Mouse (Mus musculus) limb, embryonic 13.5 days (tissue): ENCODE data around the gene Hibch. TPM values are rescaled to one million over a fixed set of nuclear protein-coding genes. Genes with fewer than 3 reads are reported as not detected.
"Not testable (repeated sequence)": the region's sequence is repeated elsewhere in the genome, so short reads cannot be mapped to it uniquely, and the experiment has no call there.

Experiments used
- ATAC-seq: fragments of 200-750 bp; cut with Nextera tagmentation; 2 replicates; pipeline ENCODE4 v1.8.0; 2017; ENCODE audit warnings: low read depth, moderate number of reproducible peaks, moderate TSS enrichment; ENCODE audit not compliant: low FRiP score
- H3K27ac ChIP-seq: fragments of 300-500 bp; sonication (generic); 2 replicates; pipeline ENCODE4 v1.5.1; 2015; ENCODE audit warnings: inconsistent platforms, mild to moderate bottlenecking, moderate library complexity
- H3K27me3 ChIP-seq: fragments of 300-500 bp; sonication (generic); 2 replicates; pipeline ENCODE4 v1.6.1; 2015; ENCODE audit warnings: mild to moderate bottlenecking, inconsistent platforms
- H3K36me3 ChIP-seq: fragments of 300-500 bp; sonication (generic); 2 replicates; pipeline ENCODE4 v1.6.1; 2015; ENCODE audit warnings: inconsistent platforms, mild to moderate bottlenecking, moderate library complexity
- H3K4me1 ChIP-seq: fragments of 300-500 bp; sonication (generic); 2 replicates; pipeline ENCODE4 v1.6.1; 2015; ENCODE audit warnings: inconsistent platforms
- H3K4me2 ChIP-seq: fragments of 300-500 bp; sonication (generic); replicated peaks from 2 replicates; pipeline ENCODE4 v1.6.1; 2015; ENCODE audit warnings: inconsistent platforms, mild to moderate bottlenecking, moderate library complexity
- H3K4me3 ChIP-seq: fragments of 300-500 bp; sonication (generic); 2 replicates; pipeline ENCODE4 v1.5.1; 2015; ENCODE audit warnings: moderate library complexity, mild to moderate bottlenecking, inconsistent platforms
- H3K9ac ChIP-seq: fragments of 300-500 bp; sonication (generic); 2 replicates; pipeline ENCODE4 v1.6.1; 2015; ENCODE audit warnings: mild to moderate bottlenecking, inconsistent platforms
- H3K9me3 ChIP-seq: fragments of 300-500 bp; sonication (generic); 2 replicates; pipeline ENCODE4 v1.6.1; 2016; ENCODE audit warnings: inconsistent platforms
- WGBS: fragments of 180-500 bp; shearing (Covaris S2); methylation state at CpG from one replicate; pipeline ENCODE4 v1.1.7; 2015; 5-methylcytosine and 5-hydroxymethylcytosine counted together
- polyA plus RNA-seq: library from polyadenylated mRNA; unstranded; fragments of >200 nt; fragmentation: Nextera tagmentation; extraction: Ambion mirVana; gene quantifications from 2 replicates; pipeline ENCODE4 v1.2.1, GENCODE M21; 2015

The Hibch gene
- polyA plus RNA-seq, 1 experiment from 2014 or later: 25.8 TPM

GRCm38 (mm10) chr1:52816910-52817812 lies 27.6 kb upstream of the Hibch start, which contains the start of gene Inpp1:
TSS of gene Inpp1 (minus strand) at chr1:52817688.
- Histone ChIP-seq H3K4me1 (peaks cover 27% of the 10 kb centered on the region), H3K36me3 (no peaks in the 10 kb centered on the region), H3K9ac (peak within 1 kb of the TSS; percentile 89), H3K27me3 (no peaks in the 10 kb centered on the region), H3K9me3 (no peaks in the 10 kb centered on the region), H3K4me2 (peak within 1 kb of the TSS; percentile 79), H3K27ac (peak within 1 kb of the TSS; percentile 87), H3K4me3 (peak within 1 kb of the TSS; percentile 72)
- peak; percentile 80 for ATAC-seq
- under 1% methylated on average over 58 of the region's 59 CpGs for WGBS

- WGBS: 6% methylated on average over 7 of the region's 7 CpGs
- peak overlapping the region; percentile 87; the same call in 1 of the 2 replicates for H3K27ac ChIP-seq
- ATAC-seq: no peak
These were observed 26.9 kb upstream of the Hibch start for GRCm38 (mm10) chr1:52817813-52818147.

GRCm38 (mm10) chr1:52839099-52839498 lies 5.6 kb upstream of the Hibch start:
- H3K27ac ChIP-seq: no peak overlapping the region
- H3K9me3 ChIP-seq: no peaks in the 10 kb centered on the region
- no peaks in the 10 kb centered on the region for H3K27me3 ChIP-seq
- WGBS: 100% methylated on average over 3 of the region's 3 CpGs
- H3K4me3 ChIP-seq: no peak overlapping the region
- H3K4me2 ChIP-seq: no peak overlapping the region
- H3K36me3 ChIP-seq: no peaks in the 10 kb centered on the region
- no peak overlapping the region for H3K9ac ChIP-seq
- 0 out of 2 replicates have a peak, but pooled peaks cover under 1% of the 10 kb centered on the region for H3K4me1 ChIP-seq
- ATAC-seq: no peak

More at GRCm38 (mm10) chr1:52817813-52818147, 26.9 kb upstream of the Hibch start:
- peaks cover 27% of the 10 kb centered on the region for H3K4me1 ChIP-seq
- no peaks in the 10 kb centered on the region for H3K9me3 ChIP-seq
- peak overlapping the region; percentile 72 for H3K4me3 ChIP-seq
- no peaks in the 10 kb centered on the region for H3K27me3 ChIP-seq
- H3K4me2 ChIP-seq: peak overlapping the region; percentile 79
- H3K9ac ChIP-seq: peak overlapping the region; percentile 89
- H3K36me3 ChIP-seq: no peaks in the 10 kb centered on the region

GRCm38 (mm10) chr1:52844354-52844753 lies 375 bp upstream of the Hibch start:
- Histone ChIP-seq H3K27me3 (no peaks in the 10 kb centered on the region), H3K4me1 (peaks cover 10% of the 10 kb centered on the region), H3K27ac (no peak overlapping the region), H3K9ac (no peak overlapping the region), H3K4me2 (peak overlapping the region; percentile 70), H3K9me3 (no peaks in the 10 kb centered on the region), H3K4me3 (peak overlapping the region; percentile 63), H3K36me3 (no peaks in the 10 kb centered on the region)
- 19% methylated on average over 3 of the region's 3 CpGs for WGBS
- no peak; the same call in 1 of the 2 replicates for ATAC-seq

GRCm38 (mm10) chr1:52846556-52846955 lies 1.8 kb downstream of the Hibch start:
- no peak for ATAC-seq
- Histone ChIP-seq H3K36me3 (no peaks in the 10 kb centered on the region), H3K4me3 (no peak overlapping the region), H3K9me3 (no peaks in the 10 kb centered on the region), H3K4me1 (peaks cover 10% of the 10 kb centered on the region), H3K27me3 (no peaks in the 10 kb centered on the region), H3K4me2 (no peak overlapping the region), H3K9ac (no peak overlapping the region), H3K27ac (no peak overlapping the region)
- WGBS: 86% methylated on average over 4 of the region's 4 CpGs

- Histone ChIP-seq H3K27me3 (no peaks in the 10 kb centered on the region), H3K4me3 (no peak overlapping the region), H3K4me2 (no peak overlapping the region), H3K4me1 (peaks cover 7% of the 10 kb centered on the region), H3K36me3 (no peaks in the 10 kb centered on the region), H3K9me3 (no peaks in the 10 kb centered on the region), H3K27ac (no peak overlapping the region), H3K9ac (no peak overlapping the region)
- 88% methylated on average over 4 of the region's 4 CpGs for WGBS
- no peak for ATAC-seq
These were observed 4.7 kb downstream of the Hibch start for GRCm38 (mm10) chr1:52849422-52849821.

GRCm38 (mm10) chr1:52854029-52854428 lies 9.3 kb downstream of the Hibch start:
- H3K4me3 ChIP-seq, H3K9ac ChIP-seq, H3K9me3 ChIP-seq, H3K36me3 ChIP-seq, H3K27ac ChIP-seq, H3K27me3 ChIP-seq, H3K4me2 ChIP-seq, H3K4me1 ChIP-seq, ATAC-seq: not testable (repeated sequence)
- WGBS: 81% methylated on average over 1 of the region's 1 CpGs

GRCm38 (mm10) chr1:52855904-52856601 lies 11.3 kb downstream of the Hibch start:
- Histone ChIP-seq H3K27ac (no peak overlapping the region), H3K36me3 (peaks cover 13% of the 10 kb centered on the region), H3K9me3 (no peaks in the 10 kb centered on the region), H3K4me3 (no peak overlapping the region), H3K9ac (no peak overlapping the region), H3K4me1 (no peaks in the 10 kb centered on the region), H3K4me2 (no peak overlapping the region), H3K27me3 (no peaks in the 10 kb centered on the region)
- ATAC-seq: no peak
- WGBS: 87% methylated on average over 7 of the region's 7 CpGs

GRCm38 (mm10) chr1:52864220-52864619 lies 19.5 kb downstream of the Hibch start:
- no peak for ATAC-seq
- Histone ChIP-seq H3K27ac (no peak overlapping the region), H3K36me3 (peaks cover 24% of the 10 kb centered on the region), H3K27me3 (no peaks in the 10 kb centered on the region), H3K9me3 (no peaks in the 10 kb centered on the region), H3K4me3 (no peak overlapping the region), H3K9ac (no peak overlapping the region), H3K4me1 (no peaks in the 10 kb centered on the region), H3K4me2 (no peak overlapping the region)
- WGBS: 100% methylated on average over 1 of the region's 1 CpGs

GRCm38 (mm10) chr1:52866007-52866406 lies 21.3 kb downstream of the Hibch start:
- no peaks in the 10 kb centered on the region for H3K9me3 ChIP-seq
- no peaks in the 10 kb centered on the region for H3K27me3 ChIP-seq
- H3K4me1 ChIP-seq: no peaks in the 10 kb centered on the region
- no peak overlapping the region for H3K27ac ChIP-seq
- no peak for ATAC-seq
- peaks cover 11% of the 10 kb centered on the region for H3K36me3 ChIP-seq
- no peak overlapping the region for H3K9ac ChIP-seq
- no peak overlapping the region for H3K4me3 ChIP-seq
- WGBS: 93% methylated on average over 3 of the region's 3 CpGs
- H3K4me2 ChIP-seq: no peak overlapping the region

GRCm38 (mm10) chr1:52867876-52868275 lies 23.1 kb downstream of the Hibch start:
- Histone ChIP-seq H3K4me2 (no peak overlapping the region), H3K4me3 (no peak overlapping the region), H3K9ac (no peak overlapping the region), H3K27me3 (no peaks in the 10 kb centered on the region), H3K27ac (no peak overlapping the region), H3K9me3 (no peaks in the 10 kb centered on the region), H3K4me1 (no peaks in the 10 kb centered on the region), H3K36me3 (peaks cover 15% of the 10 kb centered on the region)
- no peak for ATAC-seq
- 90% methylated on average over 1 of the region's 1 CpGs for WGBS

GRCm38 (mm10) chr1:52884208-52884607 lies 39.5 kb downstream of the Hibch start:
- Histone ChIP-seq H3K27me3 (no peaks in the 10 kb centered on the region), H3K4me3 (no peak overlapping the region), H3K4me2 (no peak overlapping the region), H3K27ac (no peak overlapping the region), H3K4me1 (no peaks in the 10 kb centered on the region), H3K9ac (no peak overlapping the region), H3K9me3 (peaks cover 5% of the 10 kb centered on the region; the same call in 1 of the 2 replicates), H3K36me3 (peaks cover 13% of the 10 kb centered on the region)
- no peak for ATAC-seq
- WGBS: 82% methylated on average over 2 of the region's 2 CpGs
